Mouse (Mus musculus) forebrain, embryonic 14.5 days (tissue): Measurements from ENCODE around the gene Ppp1r1b. TPM values are rescaled to one million over a fixed set of nuclear protein-coding genes. Genes with fewer than 3 reads are reported as not detected.

ENCODE experiments used
- ATAC-seq: fragments of 200-750 bp; cut with Nextera tagmentation; 2 replicates; pipeline ENCODE4 v1.8.0; 2017; ENCODE audit warnings: mild to moderate bottlenecking, moderate library complexity
- DNase-seq: peaks from one replicate; pipeline ENCODE4 v3.0.0-alpha.2; 2015; ENCODE audit warnings: low spot score
- H3K27ac ChIP-seq: fragments of 300-500 bp; sonication (generic); 2 replicates; pipeline ENCODE4 v1.5.1; 2014; ENCODE audit warnings: low read depth, mild to moderate bottlenecking, control low read depth, low read length, moderate library complexity
- H3K27me3 ChIP-seq: fragments of 300-500 bp; sonication (generic); replicated peaks from 2 replicates; pipeline ENCODE4 v1.6.1; 2014; ENCODE audit warnings: low read length, control low read depth, mixed read lengths; ENCODE audit not compliant: control insufficient read depth, insufficient read depth
- H3K36me3 ChIP-seq: fragments of 300-500 bp; sonication (generic); 2 replicates; pipeline ENCODE4 v1.6.1; 2014; ENCODE audit warnings: low read length, control low read depth; ENCODE audit not compliant: control insufficient read depth, insufficient read depth
- H3K4me1 ChIP-seq: fragments of 300-500 bp; sonication (generic); 2 replicates; pipeline ENCODE4 v1.6.1; 2014; ENCODE audit warnings: antibody characterized with exemption, low read length, control low read depth; ENCODE audit not compliant: control insufficient read depth, insufficient read depth
- H3K4me2 ChIP-seq: fragments of 300-500 bp; sonication (generic); 2 replicates; pipeline ENCODE4 v1.6.1; 2014; ENCODE audit warnings: mild to moderate bottlenecking, control low read depth, low read length
- H3K4me3 ChIP-seq: fragments of 300-500 bp; sonication (generic); 2 replicates; pipeline ENCODE4 v1.5.1; 2014; ENCODE audit warnings: low read depth, low read length, control low read depth
- H3K9ac ChIP-seq: fragments of 300-500 bp; sonication (generic); 2 replicates; pipeline ENCODE4 v1.6.1; 2014; ENCODE audit warnings: mild to moderate bottlenecking, low read length, control low read depth, moderate library complexity
- H3K9me3 ChIP-seq: fragments of 300-500 bp; sonication (generic); replicated peaks from 2 replicates; pipeline ENCODE4 v1.6.1; 2016; ENCODE audit warnings: low read length, control low read depth, mixed read lengths; ENCODE audit not compliant: control insufficient read depth
- WGBS: fragments of 180-500 bp; shearing (Covaris S2); extraction: QIAGEN DNeasy Blood & Tissue Kit; methylation state at CpG from one replicate; pipeline ENCODE4 v1.1.7; 2014; 5-methylcytosine and 5-hydroxymethylcytosine counted together
- polyA plus RNA-seq: library from polyadenylated mRNA; unstranded; fragments of >200 nt; fragmentation: Nextera tagmentation; extraction: Ambion mirVana; gene quantifications from 2 replicates; pipeline ENCODE4 v1.2.1, GENCODE M21; 2014

Gene Ppp1r1b
- polyA plus RNA-seq, 1 experiment from 2014 or later, result 33.1 TPM

DNA sequence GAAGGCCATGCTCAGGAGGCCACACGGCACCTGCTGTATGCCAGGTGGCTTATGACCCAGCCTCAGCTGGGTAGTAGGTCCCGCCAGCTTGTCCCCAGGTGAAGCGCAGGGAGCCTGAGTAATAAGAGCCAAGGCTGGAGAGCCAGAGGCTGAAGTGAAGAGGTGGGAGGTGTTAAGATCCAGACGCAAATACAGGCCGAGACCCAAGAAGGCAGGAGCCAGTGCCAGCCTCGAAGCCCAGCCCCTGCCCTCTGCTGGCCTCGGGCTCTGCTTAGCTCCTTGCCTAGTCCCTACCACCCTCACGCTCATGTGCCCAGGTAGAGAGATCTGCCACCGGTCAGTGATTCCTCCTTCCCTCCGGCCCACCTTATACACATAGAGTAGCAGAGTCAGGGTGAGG lies 40.1 kb downstream of the Ppp1r1b start:
- H3K27me3 ChIP-seq, result 0 out of 2 replicates have a peak, but pooled peaks cover 7% of the 10 kb centered on the region

DNA sequence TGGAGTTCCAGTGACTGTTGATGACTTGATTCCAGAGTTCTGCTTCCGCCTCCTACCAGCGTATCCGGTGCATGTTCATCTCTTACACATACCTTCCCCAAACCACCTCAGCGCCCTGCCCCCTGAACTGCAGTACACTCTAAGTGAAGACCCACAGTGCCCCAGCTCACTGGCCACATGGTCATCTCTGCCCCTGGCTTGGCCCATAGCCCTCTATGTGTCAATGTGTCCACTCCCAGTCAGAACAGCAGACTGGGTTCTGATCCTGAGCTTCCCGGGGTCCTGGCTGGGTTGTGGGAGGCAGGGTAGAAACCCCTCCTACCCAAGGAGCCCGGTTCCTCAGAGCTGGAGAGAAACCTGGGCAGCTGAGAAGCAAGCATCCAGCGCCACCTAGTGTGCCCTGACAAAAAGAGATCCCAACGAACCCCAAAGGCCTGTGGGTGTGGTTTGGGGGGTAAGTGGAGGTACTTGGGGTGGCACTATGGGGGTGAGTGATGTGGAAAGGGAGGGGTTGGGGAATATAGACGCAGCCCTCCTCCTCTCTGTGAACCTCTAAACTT lies 41.1 kb downstream of the Ppp1r1b start:
- Histone ChIP-seq H3K9me3 (no peaks in the 10 kb centered on the region), H3K36me3 (no peaks in the 10 kb centered on the region), H3K9ac (no peak overlapping the region), H3K4me1 (peaks cover 12% of the 10 kb centered on the region), H3K27me3 (0 out of 2 replicates have a peak, but pooled peaks cover 7% of the 10 kb centered on the region), H3K4me3 (no peak overlapping the region), H3K4me2 (no peak overlapping the region), H3K27ac (no peak overlapping the region)
- 24% methylated on average over 9 of the region's 9 CpGs for WGBS
- ATAC-seq (peak; percentile 19; the same call in 1 of the 2 replicates), DNase-seq (peak; percentile 74)

More for the DNA sequence above, 40.1 kb downstream of the Ppp1r1b start:
- H3K36me3 ChIP-seq, result no peaks in the 10 kb centered on the region
- H3K4me3 ChIP-seq, result no peak overlapping the region
- DNase-seq (no peak), ATAC-seq (no peak)
- no peaks in the 10 kb centered on the region for H3K9me3 ChIP-seq
- no peak overlapping the region for H3K9ac ChIP-seq
- WGBS, result 74% methylated on average over 10 of the region's 10 CpGs
- H3K4me2 ChIP-seq, result no peak overlapping the region
- peaks cover 1% of the 10 kb centered on the region for H3K4me1 ChIP-seq
- H3K27ac ChIP-seq, result no peak overlapping the region

DNA sequence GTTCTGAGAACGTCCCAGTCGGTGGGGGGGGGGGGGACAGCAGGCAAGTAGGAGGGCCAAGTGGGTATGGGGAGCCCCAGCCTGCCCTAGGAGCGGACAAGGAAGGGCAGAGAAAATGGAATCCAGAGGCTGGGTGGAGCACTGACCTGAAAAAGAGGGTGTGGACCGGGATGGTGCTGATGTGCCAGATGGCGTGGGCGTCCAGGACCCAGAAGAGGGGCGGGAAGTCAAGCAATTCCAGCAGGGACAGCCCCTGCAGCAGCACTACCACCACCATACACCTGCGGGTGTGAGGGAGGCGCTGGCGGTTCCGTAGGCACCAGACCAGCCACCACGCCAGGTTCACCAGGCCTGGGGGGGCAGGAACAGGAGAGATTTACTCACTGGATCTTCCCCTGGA lies 41.9 kb downstream of the Ppp1r1b start:
- H3K4me1 ChIP-seq, result peaks cover 19% of the 10 kb centered on the region

DNA sequence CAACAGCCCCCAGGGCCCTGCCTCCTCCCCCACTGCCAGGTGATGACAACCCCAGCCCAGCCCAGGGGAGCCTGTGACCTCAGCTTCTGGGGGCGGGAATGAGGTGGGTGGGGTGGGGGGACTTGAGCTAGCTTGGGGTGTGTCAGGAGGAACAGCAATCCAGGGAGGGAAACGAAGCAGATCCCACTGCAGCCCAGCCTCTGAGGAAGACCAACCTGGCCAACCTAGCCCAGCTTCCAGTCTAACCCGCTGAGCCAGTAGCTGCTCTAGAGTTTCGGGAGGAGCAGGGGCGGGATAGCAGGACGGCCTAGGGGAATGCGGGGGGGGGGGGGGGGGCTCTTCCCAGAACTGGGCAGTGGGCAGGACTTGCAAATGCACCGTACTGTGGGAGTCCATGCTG lies 43.8 kb downstream of the Ppp1r1b start:
- no peak overlapping the region for H3K4me2 ChIP-seq
- 0 out of 2 replicates have a peak, but pooled peaks cover 4% of the 10 kb centered on the region for H3K27me3 ChIP-seq
- peaks cover 20% of the 10 kb centered on the region for H3K4me1 ChIP-seq
- DNase-seq, result no peak
- H3K9me3 ChIP-seq, result no peaks in the 10 kb centered on the region
- H3K4me3 ChIP-seq, result no peak overlapping the region
- no peak overlapping the region for H3K9ac ChIP-seq
- WGBS, result 20% methylated on average over 7 of the region's 8 CpGs
- H3K36me3 ChIP-seq, result no peaks in the 10 kb centered on the region
- ATAC-seq, result no peak
- H3K27ac ChIP-seq, result no peak overlapping the region

More for the DNA sequence above, 41.9 kb downstream of the Ppp1r1b start:
- H3K27me3 ChIP-seq, result 0 out of 2 replicates have a peak, but pooled peaks cover 4% of the 10 kb centered on the region
- H3K9me3 ChIP-seq, result no peaks in the 10 kb centered on the region
- DNase-seq, result no peak
- ATAC-seq, result no peak
- no peak overlapping the region for H3K4me3 ChIP-seq
- H3K4me2 ChIP-seq, result no peak overlapping the region
- no peaks in the 10 kb centered on the region for H3K36me3 ChIP-seq
- H3K27ac ChIP-seq, result no peak overlapping the region
- no peak overlapping the region for H3K9ac ChIP-seq
- 71% methylated on average over 12 of the region's 12 CpGs for WGBS

DNA sequence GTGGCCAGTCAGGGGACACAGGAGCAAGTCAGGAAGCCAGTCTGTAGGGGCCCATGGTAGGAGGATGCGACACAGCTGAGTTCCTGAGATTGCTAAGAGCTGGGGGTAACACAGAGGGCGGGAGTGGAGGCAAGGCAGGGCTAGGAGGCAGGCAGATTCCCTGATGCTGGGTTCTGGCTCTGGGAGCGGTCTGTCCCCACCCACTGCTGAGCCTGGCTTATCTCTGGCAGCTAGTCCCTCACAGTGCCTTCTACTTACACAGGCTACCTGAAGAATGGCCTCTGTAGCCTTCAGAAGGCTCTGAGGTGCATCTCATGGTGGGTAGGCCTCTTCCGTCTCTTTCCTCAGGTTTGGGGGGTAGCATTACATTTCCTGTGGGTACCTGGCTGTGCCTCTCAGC lies 44.4 kb downstream of the Ppp1r1b start:
- H3K4me3 ChIP-seq, result no peak overlapping the region
- H3K36me3 ChIP-seq, result no peaks in the 10 kb centered on the region
- H3K27ac ChIP-seq, result no peak overlapping the region
- ATAC-seq (no peak), DNase-seq (no peak)
- 50% methylated on average over 4 of the region's 4 CpGs for WGBS
- H3K9ac ChIP-seq, result no peak overlapping the region
- peaks cover 20% of the 10 kb centered on the region for H3K4me1 ChIP-seq
- no peak overlapping the region for H3K4me2 ChIP-seq
- no peaks in the 10 kb centered on the region for H3K9me3 ChIP-seq
- no peaks in the 10 kb centered on the region for H3K27me3 ChIP-seq

DNA sequence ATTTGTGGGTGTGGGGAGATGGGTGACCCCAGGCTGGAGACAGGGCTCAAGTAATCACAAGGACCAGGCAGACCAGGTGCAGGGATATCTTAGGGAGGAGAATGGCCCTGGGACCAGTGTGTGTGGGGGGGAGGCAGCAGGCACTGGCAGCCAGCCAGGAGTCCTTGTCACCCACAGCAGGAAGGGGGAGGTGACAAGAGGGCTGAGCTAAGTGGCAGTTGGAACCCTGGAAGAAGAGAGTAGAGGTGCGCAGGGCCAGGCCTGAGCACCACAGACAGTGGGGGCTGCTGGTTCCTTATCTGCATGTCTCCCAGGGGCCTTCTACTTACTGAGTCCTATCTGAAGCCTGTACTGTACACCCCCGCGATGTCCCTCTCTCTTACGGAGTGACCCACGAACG lies 45.1 kb downstream of the Ppp1r1b start:
- ATAC-seq (no peak), DNase-seq (no peak)
- Histone ChIP-seq H3K4me3 (no peak overlapping the region), H3K4me2 (no peak overlapping the region), H3K36me3 (no peaks in the 10 kb centered on the region), H3K27me3 (no peaks in the 10 kb centered on the region), H3K9me3 (no peaks in the 10 kb centered on the region), H3K4me1 (peaks cover 20% of the 10 kb centered on the region), H3K9ac (peak overlapping the region; percentile 21; the same call in 1 of the 2 replicates), H3K27ac (no peak overlapping the region)
- WGBS, result 75% methylated on average over 6 of the region's 6 CpGs

DNA sequence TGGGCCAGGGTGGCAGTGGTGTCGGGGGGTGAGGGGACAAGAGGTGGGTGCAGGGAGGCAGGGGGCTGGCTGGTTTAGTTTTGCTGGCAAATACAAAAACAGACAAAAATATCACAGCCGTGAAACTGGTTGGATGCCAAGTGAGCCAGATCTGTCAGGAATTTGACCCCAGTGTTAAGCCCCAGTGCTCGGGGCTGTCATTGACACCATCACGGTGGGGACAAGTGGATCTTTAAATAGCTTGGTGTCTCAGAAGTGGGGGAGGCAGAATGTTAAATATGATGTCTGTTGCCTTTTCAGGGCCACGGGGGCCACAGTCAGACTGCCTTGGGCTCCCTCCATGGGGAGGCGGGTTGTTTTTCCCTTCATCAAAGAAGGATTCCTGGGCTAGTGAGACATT lies 46.1 kb downstream of the Ppp1r1b start:
- no peaks in the 10 kb centered on the region for H3K36me3 ChIP-seq
- ATAC-seq (no peak), DNase-seq (no peak)
- no peak overlapping the region; the same call in none of the 2 replicates for H3K9ac ChIP-seq
- WGBS, result 61% methylated on average over 6 of the region's 6 CpGs
- no peaks in the 10 kb centered on the region for H3K27me3 ChIP-seq
- no peak overlapping the region for H3K4me3 ChIP-seq
- H3K27ac ChIP-seq, result no peak overlapping the region
- no peaks in the 10 kb centered on the region for H3K9me3 ChIP-seq
- no peak overlapping the region for H3K4me2 ChIP-seq
- H3K4me1 ChIP-seq, result peaks cover 20% of the 10 kb centered on the region

DNA sequence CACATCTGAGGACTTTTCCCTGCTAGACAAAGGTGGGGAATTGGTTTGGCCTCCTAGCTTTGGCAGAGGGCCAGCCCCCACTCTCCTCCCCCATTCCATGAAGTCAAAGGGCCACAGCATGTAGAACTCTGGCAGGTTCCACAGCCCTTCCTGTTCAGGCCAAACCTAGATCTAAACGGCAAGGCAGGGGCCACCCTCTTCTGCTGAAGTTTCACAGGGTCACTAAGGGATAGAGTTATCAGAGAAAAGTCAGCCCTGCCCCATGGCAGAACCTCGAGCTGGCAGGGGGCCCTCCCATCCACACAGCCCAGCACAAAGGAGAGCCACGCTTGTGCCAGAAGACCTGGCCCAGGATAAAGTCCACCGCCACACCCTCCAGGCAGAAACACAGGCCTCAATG lies 46.8 kb downstream of the Ppp1r1b start:
- H3K4me3 ChIP-seq, result no peak overlapping the region
- ATAC-seq (no peak), DNase-seq (no peak)
- no peak overlapping the region for H3K4me2 ChIP-seq
- H3K36me3 ChIP-seq, result no peaks in the 10 kb centered on the region
- H3K9me3 ChIP-seq, result no peaks in the 10 kb centered on the region
- no peak overlapping the region; the same call in 1 of the 2 replicates for H3K9ac ChIP-seq
- H3K27ac ChIP-seq, result no peak overlapping the region
- H3K27me3 ChIP-seq, result no peaks in the 10 kb centered on the region
- H3K4me1 ChIP-seq, result peaks cover 24% of the 10 kb centered on the region
- WGBS, result 41% methylated on average over 4 of the region's 4 CpGs

DNA sequence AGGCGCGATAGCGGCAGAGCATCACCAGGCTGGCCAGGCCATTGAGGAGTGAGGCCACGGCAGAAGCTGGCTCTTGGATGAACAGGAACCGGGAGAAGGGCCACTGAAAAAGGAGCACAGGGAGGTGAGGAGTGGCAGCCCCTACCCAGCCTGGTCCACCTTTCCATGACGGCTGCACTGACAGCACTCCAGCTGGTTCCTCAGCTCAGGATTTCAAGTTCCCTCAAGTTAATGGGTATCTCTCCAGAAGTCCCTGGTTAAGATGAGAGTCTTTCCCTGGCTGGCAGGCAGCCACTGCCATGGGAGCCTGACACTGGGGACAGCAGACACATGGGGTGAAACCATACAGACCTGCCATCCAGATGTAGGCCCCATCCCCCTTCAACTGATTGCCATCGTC lies 49.7 kb downstream of the Ppp1r1b start:
- no peak overlapping the region for H3K4me3 ChIP-seq
- H3K4me1 ChIP-seq, result peaks cover 28% of the 10 kb centered on the region
- no peaks in the 10 kb centered on the region for H3K36me3 ChIP-seq
- ATAC-seq, result no peak
- H3K27ac ChIP-seq, result no peak overlapping the region
- H3K4me2 ChIP-seq, result no peak overlapping the region
- no peak for DNase-seq
- WGBS, result 89% methylated on average over 7 of the region's 7 CpGs
- no peaks in the 10 kb centered on the region for H3K9me3 ChIP-seq
- no peak overlapping the region for H3K9ac ChIP-seq
- no peaks in the 10 kb centered on the region for H3K27me3 ChIP-seq
